Mouse (Mus musculus) thymus, adult 18-20 months (tissue): ENCODE data around the gene Gm10251.
"Not testable (repeated sequence)": the region's sequence is repeated elsewhere in the genome, so short reads cannot be mapped to it uniquely, and the experiment has no call there.

ENCODE experiments used
- DNase-seq, 2 experiments: peaks; one replicate each; pipeline ENCODE4 v3.0.0; 2022; ENCODE audit warnings: mixed read lengths in 2 of 2

Gm10251 gene

DNA sequence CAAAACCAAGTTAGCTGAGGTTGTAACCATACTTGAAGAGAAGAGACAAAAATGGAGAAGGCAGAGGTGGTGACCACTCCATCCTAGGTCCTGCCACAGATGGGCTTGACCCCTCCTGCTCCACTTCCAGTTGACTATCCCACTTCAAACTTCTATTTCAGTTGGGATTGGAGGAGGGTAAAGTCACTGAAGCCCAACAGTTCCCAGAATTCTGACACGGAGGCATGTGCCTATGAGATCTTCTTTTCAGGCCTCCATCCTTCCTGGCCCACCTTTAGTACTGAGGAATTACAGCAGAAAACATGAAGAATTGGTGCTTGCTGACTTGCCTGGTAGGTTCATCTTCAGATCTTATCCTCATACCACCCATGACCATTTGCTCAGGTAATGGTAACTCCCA is at the start of gene Gm10251:
Gene Gm10251, minus strand, starts transcription at position 101 of the 400 bp plus-strand sequence.
- DNase-seq, result not testable (repeated sequence)

DNA sequence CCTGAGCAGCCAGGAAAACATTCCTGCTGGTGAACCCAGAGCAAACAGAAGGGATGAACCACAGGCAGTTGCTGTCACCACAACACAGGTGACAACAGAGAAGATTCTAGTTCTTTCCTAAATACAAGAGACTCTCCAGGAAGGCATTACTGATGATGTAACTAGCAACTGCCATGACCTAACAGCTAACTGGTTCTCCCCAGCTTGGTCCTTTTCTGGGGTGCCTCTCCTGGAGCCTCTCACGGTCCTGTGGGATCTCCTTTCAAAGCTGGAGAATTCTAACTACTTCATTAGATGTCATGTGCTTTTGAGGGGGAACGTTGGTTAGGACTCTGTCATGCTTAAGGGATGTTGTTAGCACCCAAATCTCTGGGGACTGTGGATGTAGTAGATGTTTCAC is 36.2 kb upstream of the Gm10251 start, which contains the start of gene Gm8050:
Gene Gm8050, minus strand, starts transcription at position 101 of the 400 bp plus-strand sequence.
- DNase-seq, result not testable (repeated sequence)

DNA sequence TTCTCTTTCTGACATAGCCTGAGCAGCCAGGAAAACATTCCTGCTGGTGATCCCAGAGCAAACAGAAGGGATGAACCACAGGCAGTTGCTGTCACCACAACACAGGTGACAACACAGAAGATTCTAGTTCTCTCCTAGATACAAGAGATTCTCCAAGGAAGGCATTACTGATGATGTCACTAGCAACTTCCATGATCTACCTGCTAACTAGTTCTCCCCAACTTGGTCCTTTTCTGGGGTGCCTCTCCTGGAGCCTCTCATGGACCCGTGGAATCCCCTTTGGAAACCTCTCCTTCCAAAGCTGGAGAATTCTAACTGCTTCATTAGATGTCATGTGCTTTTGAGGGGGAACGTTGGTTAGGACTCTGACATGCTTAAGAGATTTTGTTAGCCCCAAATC is 61.7 kb downstream of the Gm10251 start, which contains the start of gene Gm3460:
Gene Gm3460, minus strand, starts transcription at position 101 of the 400 bp plus-strand sequence.
- DNase-seq, result not testable (repeated sequence)

DNA sequence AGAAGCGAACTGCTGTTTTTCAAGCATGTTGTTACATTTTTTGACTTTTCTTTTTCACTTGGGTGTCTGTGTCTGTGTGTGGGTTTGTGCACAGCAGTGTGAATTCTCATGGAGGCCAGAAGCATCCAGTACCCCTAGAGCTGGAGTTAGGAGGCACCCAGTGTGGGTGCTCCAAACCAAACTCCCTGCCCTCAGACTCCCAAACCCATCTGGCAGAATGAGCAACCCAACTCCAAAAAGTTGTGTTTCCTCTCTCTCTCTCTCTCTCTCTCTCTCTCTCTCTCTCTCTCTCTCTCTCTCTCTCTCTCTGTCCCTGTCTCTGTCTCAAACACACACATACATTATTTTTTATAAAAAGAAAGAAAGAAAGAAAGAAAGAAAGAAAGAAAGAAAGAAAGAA is 77.5 kb downstream of the Gm10251 start:
- DNase-seq, result peak in 1 of 2 experiments; percentile 0

DNA sequence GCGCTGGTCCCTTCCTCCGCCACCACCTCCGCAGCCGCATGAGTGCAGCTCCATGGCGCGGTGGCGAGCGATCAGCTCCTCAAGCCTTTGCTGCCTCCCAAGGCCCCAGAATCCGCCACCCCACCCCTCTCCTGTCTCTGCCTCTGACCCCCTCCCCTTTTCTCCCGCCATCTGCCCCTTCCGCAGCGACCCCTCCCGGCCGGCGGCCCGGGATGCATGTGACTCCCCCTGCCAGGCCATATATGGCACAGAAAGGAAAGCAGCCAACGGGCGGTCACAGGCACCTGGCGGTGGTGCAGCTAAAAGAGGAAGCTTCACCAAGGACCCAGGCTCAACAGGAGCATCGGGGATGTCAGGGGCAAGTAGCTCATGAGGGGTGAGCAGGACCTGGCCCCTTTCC is 79.0 kb downstream of the Gm10251 start:
- DNase-seq, result peak; percentile 25 to 26

DNA sequence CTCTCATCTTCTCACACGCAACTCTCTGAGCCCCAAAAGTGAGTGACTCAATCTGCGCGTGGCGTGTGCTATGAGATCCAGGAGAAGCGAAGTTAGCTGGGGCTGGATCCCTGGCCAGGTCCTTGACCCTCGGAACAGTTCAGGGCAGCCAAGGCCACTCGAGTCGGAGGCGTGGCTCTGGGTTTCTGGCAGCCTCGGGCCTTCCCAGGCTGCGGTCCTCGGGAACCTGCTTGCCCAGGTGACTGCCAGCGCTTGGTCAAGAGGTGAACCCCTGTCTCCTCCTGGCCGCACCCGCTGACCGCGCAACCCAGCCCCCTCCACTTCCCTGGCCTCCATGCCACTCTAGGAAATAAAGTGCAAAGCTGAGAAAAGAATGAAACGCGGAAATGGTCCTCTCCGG is 79.4 kb downstream of the Gm10251 start:
- DNase-seq, result peak in 1 of 2 experiments; percentile 0

DNA sequence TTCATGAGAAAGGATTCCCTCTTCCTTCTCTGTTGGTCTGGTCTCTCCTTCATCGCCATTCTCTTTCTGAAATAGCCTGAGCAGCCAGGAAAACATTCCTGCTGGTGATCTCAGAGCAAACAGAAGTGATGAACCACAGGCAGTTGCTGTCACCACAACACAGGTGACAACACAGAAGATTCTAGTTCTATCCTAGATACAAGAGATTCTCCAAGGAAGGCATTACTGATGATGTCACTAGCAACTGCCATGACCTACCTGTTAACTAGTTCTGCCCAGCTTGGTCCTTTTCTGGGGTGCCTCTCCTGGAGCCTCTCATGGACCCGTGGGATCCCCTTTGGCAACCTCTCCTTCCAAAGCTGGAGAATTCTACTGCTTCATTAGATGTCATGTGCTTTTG is 93.5 kb downstream of the Gm10251 start, which contains the start of gene Gm3629:
Gene Gm3629, minus strand, starts transcription at position 101 of the 400 bp plus-strand sequence.
- not testable (repeated sequence) for DNase-seq
